Mouse (Mus musculus): ENCODE measurements at regions not wholly inside any gene's neighbourhood (a gene's known extent, or its start where the extent isn't known, plus 50 kb on each side); places are given as distances from the start of the nearest gene placed in this dataset.

GRCm38 (mm10) chr1:92774006-92774405 lies 57.4 kb upstream of the Gpc1 start:
- TF ChIP-seq CHD2 (IDR thresholded peaks at IDR 0.05; ENCODE audit: low read depth, low read length) (no peak), ZNF384 (IDR thresholded peaks at IDR 0.05; ENCODE audit: low read depth, low read length) (no peak)

Measured in ES-E14 (cell line).